Mouse (Mus musculus): Measurements from ENCODE around the gene Il1rl1. TPM values are rescaled to one million over a fixed set of nuclear protein-coding genes. Genes with fewer than 3 reads are reported as not detected.

Il1rl1 gene
- total RNA-seq (2014; rRNA removed) (0.19 and 0.46 TPM in 2 replicates), polyA plus RNA-seq (2015; fragmentation: Nextera tagmentation; extraction: Ambion mirVana) (0.04 and 0.12 TPM in 2 replicates)

DNA sequence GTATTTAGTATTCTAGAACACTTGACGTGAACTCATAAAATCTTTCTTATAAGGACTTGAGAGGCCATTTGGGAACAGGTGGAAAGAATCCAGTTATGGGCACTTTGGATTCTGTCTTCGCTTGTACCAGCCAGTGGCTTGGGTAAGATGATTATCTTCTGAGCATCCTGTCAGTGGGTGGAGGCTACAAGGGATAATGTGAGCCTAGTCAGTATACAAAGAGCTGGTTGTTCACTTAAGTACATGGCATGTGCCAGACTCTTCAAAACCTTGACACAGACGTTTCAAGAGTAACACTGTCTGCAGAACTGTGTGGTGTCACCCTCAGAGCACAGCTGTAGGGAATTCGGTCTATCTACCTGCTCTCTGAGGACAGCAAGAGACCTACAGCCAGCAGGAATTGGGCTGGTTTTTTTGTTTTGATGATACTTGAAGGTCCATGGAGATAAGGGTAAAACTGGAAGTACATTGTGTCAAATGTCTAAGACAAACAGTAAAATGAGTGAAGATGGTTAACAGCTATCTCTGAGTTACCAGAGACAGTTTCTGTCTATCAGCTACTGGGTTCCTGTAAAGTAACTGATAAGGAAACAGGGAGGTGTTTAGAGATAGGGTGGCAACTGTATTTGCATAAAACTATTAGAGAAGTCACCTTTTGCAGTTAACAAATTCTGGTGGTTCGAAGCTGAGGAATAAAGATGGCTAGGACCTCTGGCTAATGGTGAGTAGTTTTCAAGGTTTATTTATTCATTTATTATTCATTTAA, at the start of gene Il1rl1:
Gene Il1rl1 (plus strand): TSS at position 661 of the 766 bp plus-strand sequence.
- H3K36me3 ChIP-seq (ENCODE audit: insufficient read depth), result no peaks in the 10 kb centered on the region
- H3K4me2 ChIP-seq (ENCODE audit: low read depth), result no peak within 1 kb of the TSS
- H3K4me1 ChIP-seq (ENCODE audit: insufficient read depth), result no peaks in the 10 kb centered on the region
- H3K27ac ChIP-seq (ENCODE audit: low read depth, low read length), result no peak within 1 kb of the TSS
- no peak within 1 kb of the TSS for H3K9ac ChIP-seq
- no peak for TF ChIP-seq CTCF (IDR thresholded peaks at IDR 0.05; ENCODE audit: low read depth)
- no peak within 1 kb of the TSS for H3K4me3 ChIP-seq (ENCODE audit: low read depth, low read length)
- DNase-seq (no peak), ATAC-seq (no peak)
- no peaks in the 10 kb centered on the region for H3K9me3 ChIP-seq (ENCODE audit: low read length)
- WGBS, result 81% methylated on average over 5 of the region's 5 CpGs
- no peaks in the 10 kb centered on the region for H3K27me3 ChIP-seq (ENCODE audit: insufficient read depth, low read length)

DNA sequence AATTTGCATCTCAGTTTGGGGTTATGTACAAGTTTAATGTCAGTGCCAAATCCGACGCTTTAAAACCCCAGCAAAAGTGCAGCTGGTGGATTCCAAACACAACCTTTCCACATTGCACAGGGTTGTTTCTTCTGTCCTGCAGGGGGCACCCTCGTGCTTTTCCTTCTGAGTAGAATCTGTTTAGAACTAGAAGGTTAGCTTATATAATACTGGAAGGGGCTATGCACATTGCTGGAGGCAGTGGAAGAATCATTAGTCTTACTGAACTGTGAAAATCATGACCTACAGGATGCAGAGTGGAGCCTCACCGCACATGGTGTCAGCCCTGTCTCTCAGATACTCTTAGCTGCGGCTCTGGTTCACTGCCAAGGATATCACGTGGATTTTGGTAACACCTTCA, 49.3 kb upstream of the Il1rl1 start:
- Histone ChIP-seq H3K4me2 (ENCODE audit: low read depth) (no peak overlapping the region), H3K27ac (ENCODE audit: low read depth, low read length) (no peak overlapping the region), H3K9ac (no peak overlapping the region), H3K4me1 (ENCODE audit: insufficient read depth) (no peaks in the 10 kb centered on the region), H3K4me3 (ENCODE audit: low read depth, low read length) (no peak overlapping the region), H3K36me3 (ENCODE audit: insufficient read depth) (no peaks in the 10 kb centered on the region), H3K27me3 (ENCODE audit: insufficient read depth, low read length) (no peaks in the 10 kb centered on the region), H3K9me3 (ENCODE audit: low read length) (no peaks in the 10 kb centered on the region)
- WGBS, result 57% methylated on average over 6 of the region's 6 CpGs
- DNase-seq (peak; percentile 57), ATAC-seq (no peak)
- peak; percentile 63 for TF ChIP-seq CTCF (IDR thresholded peaks at IDR 0.05; ENCODE audit: low read depth)

DNA sequence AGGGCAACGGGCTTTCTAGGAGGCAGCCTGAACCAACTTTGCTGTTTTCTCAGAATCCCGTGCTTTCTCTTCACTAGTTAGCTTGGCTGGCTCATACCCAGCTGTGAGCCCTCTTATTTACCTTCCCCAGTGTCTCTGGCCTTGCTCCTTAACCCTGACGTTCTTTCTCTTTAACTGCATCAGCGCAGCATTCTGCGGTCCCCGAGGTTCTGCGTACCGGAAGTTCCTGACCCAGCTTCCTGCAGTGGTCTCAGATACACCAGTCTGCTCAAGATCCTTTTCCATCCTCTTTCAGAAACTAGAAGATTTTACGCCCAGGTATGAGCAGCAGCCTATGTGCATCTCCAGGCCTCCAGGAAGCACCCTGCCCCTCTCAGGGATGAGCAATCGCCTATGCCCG, 48.4 kb upstream of the Il1rl1 start:
- Histone ChIP-seq H3K4me1 (ENCODE audit: insufficient read depth) (no peaks in the 10 kb centered on the region), H3K4me2 (ENCODE audit: low read depth) (no peak overlapping the region), H3K9ac (no peak overlapping the region), H3K36me3 (ENCODE audit: insufficient read depth) (no peaks in the 10 kb centered on the region), H3K27me3 (ENCODE audit: insufficient read depth, low read length) (no peaks in the 10 kb centered on the region), H3K27ac (ENCODE audit: low read depth, low read length) (no peak overlapping the region), H3K9me3 (ENCODE audit: low read length) (no peaks in the 10 kb centered on the region), H3K4me3 (ENCODE audit: low read depth, low read length) (no peak overlapping the region)
- ATAC-seq (no peak), DNase-seq (no peak)
- TF ChIP-seq CTCF (IDR thresholded peaks at IDR 0.05; ENCODE audit: low read depth), result no peak
- WGBS, result 84% methylated on average over 11 of the region's 11 CpGs

DNA sequence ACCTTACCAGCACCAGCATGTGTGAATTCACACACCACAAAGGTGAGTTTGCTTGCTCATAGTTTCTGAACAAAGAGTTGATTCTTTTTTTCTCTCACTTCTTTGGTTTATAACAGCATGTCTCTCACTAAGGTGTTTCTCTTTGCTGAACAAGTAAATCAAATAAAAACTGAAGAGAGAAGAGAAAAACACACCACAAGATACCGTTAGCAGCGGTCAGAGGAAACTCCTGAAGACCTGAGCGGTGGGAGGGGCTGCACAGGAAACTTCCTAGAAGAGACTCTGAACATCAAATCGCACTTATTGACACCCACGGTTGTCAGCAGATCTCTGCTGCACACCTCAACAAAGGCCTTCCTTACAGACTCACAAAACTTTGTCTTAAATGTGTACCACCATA, 46.5 kb upstream of the Il1rl1 start:
- Histone ChIP-seq H3K4me1 (ENCODE audit: insufficient read depth) (no peaks in the 10 kb centered on the region), H3K27ac (ENCODE audit: low read depth, low read length) (no peak overlapping the region), H3K27me3 (ENCODE audit: insufficient read depth, low read length) (no peaks in the 10 kb centered on the region), H3K9me3 (ENCODE audit: low read length) (no peaks in the 10 kb centered on the region), H3K4me3 (ENCODE audit: low read depth, low read length) (no peak overlapping the region), H3K9ac (no peak overlapping the region), H3K36me3 (ENCODE audit: insufficient read depth) (no peaks in the 10 kb centered on the region), H3K4me2 (ENCODE audit: low read depth) (no peak overlapping the region)
- 84% methylated on average over 5 of the region's 5 CpGs for WGBS
- DNase-seq (no peak), ATAC-seq (no peak)
- no peak for TF ChIP-seq CTCF (IDR thresholded peaks at IDR 0.05; ENCODE audit: low read depth)

DNA sequence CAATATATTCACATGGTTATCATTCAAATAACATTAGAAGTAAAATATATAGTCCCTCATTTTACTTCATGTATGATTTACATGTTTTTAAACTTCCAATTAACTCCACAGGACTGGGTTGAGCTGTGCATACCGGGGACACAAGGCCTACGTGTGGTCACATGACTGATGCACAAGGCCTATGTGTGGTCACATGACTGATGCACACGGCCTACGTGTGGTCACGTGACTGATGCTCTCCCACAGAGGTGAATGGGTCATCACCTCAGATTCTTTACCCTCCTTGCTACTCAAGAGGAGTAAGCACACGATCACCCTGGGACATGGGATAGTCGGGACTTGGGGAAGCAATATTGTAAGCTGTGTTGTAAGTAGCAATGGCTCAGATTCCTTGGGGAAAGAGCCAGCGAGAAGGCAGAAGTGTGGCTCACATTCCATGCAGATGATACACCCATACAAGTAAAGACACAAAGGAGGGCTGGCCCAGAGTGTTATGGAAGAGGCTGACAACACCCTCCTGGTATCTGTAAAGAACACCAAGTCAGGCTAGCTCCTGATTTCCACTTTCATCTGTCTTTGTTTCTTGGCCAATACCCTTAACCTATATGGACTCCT, 44.3 kb upstream of the Il1rl1 start:
- ATAC-seq (no peak), DNase-seq (no peak)
- H3K9me3 ChIP-seq (ENCODE audit: low read length), result no peaks in the 10 kb centered on the region
- no peak overlapping the region for H3K9ac ChIP-seq
- H3K4me1 ChIP-seq (ENCODE audit: insufficient read depth), result no peaks in the 10 kb centered on the region
- no peak overlapping the region for H3K4me2 ChIP-seq (ENCODE audit: low read depth)
- TF ChIP-seq CTCF (IDR thresholded peaks at IDR 0.05; ENCODE audit: low read depth), result no peak
- H3K36me3 ChIP-seq (ENCODE audit: insufficient read depth), result no peaks in the 10 kb centered on the region
- no peak overlapping the region for H3K4me3 ChIP-seq (ENCODE audit: low read depth, low read length)
- WGBS, result 93% methylated on average over 8 of the region's 8 CpGs
- H3K27me3 ChIP-seq (ENCODE audit: insufficient read depth, low read length), result no peaks in the 10 kb centered on the region
- no peak overlapping the region for H3K27ac ChIP-seq (ENCODE audit: low read depth, low read length)

DNA sequence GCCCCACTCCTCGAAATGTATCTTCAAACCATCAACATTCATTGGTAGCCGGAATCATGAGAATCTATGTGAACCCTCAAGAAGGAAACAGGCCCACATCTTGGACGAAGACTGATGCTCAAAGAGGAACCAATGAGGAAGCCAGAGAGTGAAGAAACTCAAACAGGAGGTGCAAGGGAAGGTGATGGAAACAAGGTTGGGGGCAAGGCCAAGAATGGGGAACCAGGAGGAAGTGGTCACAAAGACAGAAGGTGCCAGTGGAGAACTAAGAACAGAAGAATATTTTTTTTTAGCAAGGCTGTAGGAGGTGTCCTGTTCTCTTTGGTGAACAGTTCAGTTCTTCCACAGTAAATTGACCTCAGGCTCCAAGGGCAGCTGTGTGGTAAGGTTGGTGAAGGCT, 38.0 kb upstream of the Il1rl1 start:
- H3K27me3 ChIP-seq (ENCODE audit: insufficient read depth, low read length), result no peaks in the 10 kb centered on the region
- DNase-seq (no peak), ATAC-seq (no peak)
- 82% methylated on average over 3 of the region's 3 CpGs for whole genome bisulfite sequencing
- H3K4me2 ChIP-seq (ENCODE audit: low read depth), result no peak overlapping the region
- no peaks in the 10 kb centered on the region for H3K4me1 ChIP-seq (ENCODE audit: insufficient read depth)
- no peaks in the 10 kb centered on the region for H3K9me3 ChIP-seq (ENCODE audit: low read length)
- H3K9ac ChIP-seq, result no peak overlapping the region
- no peaks in the 10 kb centered on the region for H3K36me3 ChIP-seq (ENCODE audit: insufficient read depth)
- H3K4me3 ChIP-seq (ENCODE audit: low read depth, low read length), result no peak overlapping the region
- no peak for TF ChIP-seq CTCF (IDR thresholded peaks at IDR 0.05; ENCODE audit: low read depth)
- no peak overlapping the region for H3K27ac ChIP-seq (ENCODE audit: low read depth, low read length)

DNA sequence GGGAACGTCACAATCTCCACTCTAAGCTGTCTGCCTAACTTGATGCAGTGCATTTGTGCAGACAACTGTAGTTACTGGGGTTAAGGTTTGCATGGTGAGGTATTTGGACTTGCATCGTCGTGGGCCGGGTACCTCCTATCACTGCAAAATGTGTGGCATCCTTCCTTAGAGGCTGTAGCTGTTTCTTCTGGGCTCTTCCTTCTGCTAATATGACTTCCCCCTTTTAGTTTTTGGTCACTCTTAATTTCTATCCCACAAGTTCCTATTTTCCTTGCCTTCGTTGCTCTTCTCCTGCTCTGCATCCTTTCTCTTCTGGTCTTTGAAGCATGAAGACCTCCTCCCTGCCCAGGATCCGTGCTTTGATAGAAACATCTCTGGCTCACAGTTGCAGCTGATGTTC, 36.8 kb upstream of the Il1rl1 start:
- no peaks in the 10 kb centered on the region for H3K27me3 ChIP-seq (ENCODE audit: insufficient read depth, low read length)
- no peak for ATAC-seq
- no peak overlapping the region for H3K4me3 ChIP-seq (ENCODE audit: low read depth, low read length)
- no peaks in the 10 kb centered on the region for H3K9me3 ChIP-seq (ENCODE audit: low read length)
- no peak overlapping the region for H3K4me2 ChIP-seq (ENCODE audit: low read depth)
- H3K9ac ChIP-seq, result no peak overlapping the region
- no peak for TF ChIP-seq CTCF (IDR thresholded peaks at IDR 0.05; ENCODE audit: low read depth)
- no peak overlapping the region for H3K27ac ChIP-seq (ENCODE audit: low read depth, low read length)
- DNase-seq, result no peak
- H3K36me3 ChIP-seq (ENCODE audit: insufficient read depth), result no peaks in the 10 kb centered on the region
- H3K4me1 ChIP-seq (ENCODE audit: insufficient read depth), result no peaks in the 10 kb centered on the region
- WGBS, result 86% methylated on average over 6 of the region's 6 CpGs
